Mouse (Mus musculus) lung, embryonic 15.5 days (tissue): ENCODE data around the gene Dmac2. TPM values are rescaled to one million over a fixed set of nuclear protein-coding genes. Genes with fewer than 3 reads are reported as not detected.

Source experiments
- ATAC-seq: fragments of 200-750 bp; cut with Nextera tagmentation; 2 replicates; pipeline ENCODE4 v1.8.0; 2017; ENCODE audit warnings: moderate number of reproducible peaks, borderline replicate concordance; ENCODE audit not compliant: low FRiP score, low TSS enrichment; ENCODE audit errors: extremely low read depth
- H3K27ac ChIP-seq: fragments of 300-500 bp; sonication (generic); 2 replicates; pipeline ENCODE4 v1.5.1; 2015; ENCODE audit warnings: moderate library complexity, mild to moderate bottlenecking, inconsistent platforms
- H3K27me3 ChIP-seq: fragments of 300-500 bp; sonication (generic); 2 replicates; pipeline ENCODE4 v1.6.1; 2015; ENCODE audit warnings: inconsistent platforms
- H3K36me3 ChIP-seq: fragments of 300-500 bp; sonication (generic); 2 replicates; pipeline ENCODE4 v1.6.1; 2015; ENCODE audit warnings: inconsistent platforms
- H3K4me1 ChIP-seq: fragments of 300-500 bp; sonication (generic); 2 replicates; pipeline ENCODE4 v1.6.1; 2015; ENCODE audit warnings: inconsistent platforms
- H3K4me2 ChIP-seq: fragments of 300-500 bp; sonication (generic); 2 replicates; pipeline ENCODE4 v1.6.1; 2015; ENCODE audit warnings: inconsistent platforms, mild to moderate bottlenecking, moderate library complexity
- H3K4me3 ChIP-seq: fragments of 300-500 bp; sonication (generic); 2 replicates; pipeline ENCODE4 v1.5.1; 2015; ENCODE audit warnings: mild to moderate bottlenecking, inconsistent platforms
- H3K9ac ChIP-seq: fragments of 300-500 bp; sonication (generic); 2 replicates; pipeline ENCODE4 v1.6.1; 2015; ENCODE audit warnings: inconsistent platforms
- H3K9me3 ChIP-seq: fragments of 300-500 bp; sonication (generic); 2 replicates; pipeline ENCODE4 v1.6.1; 2016; ENCODE audit warnings: inconsistent platforms
- WGBS: fragments of 180-500 bp; shearing (Covaris S2); methylation state at CpG from one replicate; pipeline ENCODE4 v1.1.7; 2015; 5-methylcytosine and 5-hydroxymethylcytosine counted together
- polyA plus RNA-seq: library from polyadenylated mRNA; unstranded; fragments of >200 nt; fragmentation: Nextera tagmentation; extraction: Ambion mirVana; gene quantifications from 2 replicates; pipeline ENCODE4 v1.2.1, GENCODE M21; 2015

Dmac2 gene
- polyA plus RNA-seq, 1 experiment from 2014 or later = 34.6 TPM

DNA sequence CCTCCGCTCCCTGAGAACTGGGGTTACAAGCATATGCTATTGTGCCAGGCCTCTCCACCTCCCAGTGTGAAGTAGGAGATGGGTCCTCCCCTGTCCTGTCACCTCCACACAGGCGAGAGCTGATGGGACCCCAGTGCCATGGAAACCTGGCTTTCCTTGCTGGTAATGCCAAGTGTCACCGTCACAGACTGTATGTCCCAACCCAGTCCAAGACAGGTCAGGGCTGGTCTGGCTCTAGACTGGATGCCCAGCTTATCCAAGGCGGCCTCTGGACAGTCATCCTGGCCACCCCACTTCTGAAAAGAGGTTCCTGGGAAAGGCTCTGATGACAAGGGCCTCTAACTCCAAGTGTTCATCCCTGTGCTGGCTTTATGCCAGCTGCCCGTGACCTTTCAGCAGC, 17.9 kb downstream of the Dmac2 start:
- peaks cover 3% of the 10 kb centered on the region; the same call in 1 of the 2 replicates for H3K36me3 ChIP-seq
- no peak for ATAC-seq
- H3K9me3 ChIP-seq = no peaks in the 10 kb centered on the region
- no peak overlapping the region for H3K4me3 ChIP-seq
- no peak overlapping the region for H3K4me2 ChIP-seq
- 81% methylated on average over 5 of the region's 5 CpGs for WGBS
- H3K4me1 ChIP-seq = no peaks in the 10 kb centered on the region
- no peaks in the 10 kb centered on the region for H3K27me3 ChIP-seq
- H3K9ac ChIP-seq = no peak overlapping the region
- no peak overlapping the region for H3K27ac ChIP-seq

DNA sequence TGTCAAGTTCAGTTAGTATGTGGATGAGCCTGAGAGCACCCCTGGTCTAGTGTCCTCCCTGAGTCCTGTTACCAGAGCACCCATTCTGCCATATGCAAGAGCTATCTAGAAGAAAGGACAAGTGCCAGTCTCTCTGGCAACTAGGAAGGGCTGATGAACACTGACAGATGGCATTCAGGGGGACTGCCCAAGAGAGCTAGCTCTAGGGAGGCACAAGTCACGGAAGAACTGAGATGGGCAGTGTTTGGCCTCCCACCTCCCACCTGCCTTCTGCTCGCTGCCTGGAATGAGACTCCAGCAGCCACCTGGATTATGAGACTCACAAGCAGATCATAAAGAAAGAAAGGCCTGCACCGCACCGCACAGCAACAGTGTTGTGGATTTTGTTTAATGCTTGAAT, 20.5 kb downstream of the Dmac2 start:
- H3K9ac ChIP-seq = no peak overlapping the region
- H3K4me3 ChIP-seq = no peak overlapping the region
- ATAC-seq = no peak
- no peak overlapping the region for H3K4me2 ChIP-seq
- H3K4me1 ChIP-seq = no peaks in the 10 kb centered on the region
- no peak overlapping the region for H3K27ac ChIP-seq
- WGBS = 87% methylated on average over 4 of the region's 4 CpGs
- no peaks in the 10 kb centered on the region for H3K9me3 ChIP-seq
- no peaks in the 10 kb centered on the region for H3K27me3 ChIP-seq
- H3K36me3 ChIP-seq = no peaks in the 10 kb centered on the region

DNA sequence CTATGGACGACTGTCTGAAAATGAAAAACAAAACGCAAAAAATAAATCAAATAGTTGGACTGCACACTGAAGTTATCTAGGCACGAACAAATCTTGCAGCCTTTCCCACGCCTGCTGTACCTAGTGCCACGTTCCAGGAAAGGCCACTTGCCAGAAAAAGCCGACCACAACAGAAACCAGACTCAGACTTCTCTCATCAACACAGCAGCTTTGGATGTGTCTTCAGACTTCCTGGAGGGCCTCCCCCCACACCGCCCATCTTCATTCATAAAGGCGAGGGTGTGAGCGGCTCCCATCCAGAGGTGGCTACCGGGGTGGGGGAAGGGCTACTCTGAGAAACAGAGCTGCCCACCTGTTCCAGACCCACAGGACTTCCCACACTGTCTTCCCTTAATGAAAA, 24.9 kb downstream of the Dmac2 start:
- Histone ChIP-seq H3K27me3 (no peaks in the 10 kb centered on the region), H3K4me3 (no peak overlapping the region), H3K9me3 (no peaks in the 10 kb centered on the region), H3K4me2 (no peak overlapping the region), H3K9ac (no peak overlapping the region), H3K27ac (no peak overlapping the region), H3K36me3 (no peaks in the 10 kb centered on the region), H3K4me1 (no peaks in the 10 kb centered on the region)
- WGBS = 66% methylated on average over 10 of the region's 10 CpGs
- ATAC-seq = no peak

GRCm38 (mm10) chr7:25644631-25645030, 25.4 kb downstream of the Dmac2 start:
- H3K4me2 ChIP-seq = no peak overlapping the region
- no peaks in the 10 kb centered on the region for H3K27me3 ChIP-seq
- H3K4me3 ChIP-seq = no peak overlapping the region
- H3K9me3 ChIP-seq = no peaks in the 10 kb centered on the region
- no peak overlapping the region for H3K27ac ChIP-seq
- WGBS = 70% methylated on average over 4 of the region's 4 CpGs
- H3K9ac ChIP-seq = no peak overlapping the region
- no peaks in the 10 kb centered on the region for H3K4me1 ChIP-seq
- ATAC-seq = no peak
- no peaks in the 10 kb centered on the region for H3K36me3 ChIP-seq

GRCm38 (mm10) chr7:25645074-25645473, 25.9 kb downstream of the Dmac2 start:
- Histone ChIP-seq H3K9ac (no peak overlapping the region), H3K4me2 (no peak overlapping the region), H3K36me3 (no peaks in the 10 kb centered on the region), H3K9me3 (no peaks in the 10 kb centered on the region), H3K27me3 (no peaks in the 10 kb centered on the region), H3K27ac (no peak overlapping the region), H3K4me1 (no peaks in the 10 kb centered on the region), H3K4me3 (no peak overlapping the region)
- 65% methylated on average over 14 of the region's 14 CpGs for WGBS
- no peak for ATAC-seq

DNA sequence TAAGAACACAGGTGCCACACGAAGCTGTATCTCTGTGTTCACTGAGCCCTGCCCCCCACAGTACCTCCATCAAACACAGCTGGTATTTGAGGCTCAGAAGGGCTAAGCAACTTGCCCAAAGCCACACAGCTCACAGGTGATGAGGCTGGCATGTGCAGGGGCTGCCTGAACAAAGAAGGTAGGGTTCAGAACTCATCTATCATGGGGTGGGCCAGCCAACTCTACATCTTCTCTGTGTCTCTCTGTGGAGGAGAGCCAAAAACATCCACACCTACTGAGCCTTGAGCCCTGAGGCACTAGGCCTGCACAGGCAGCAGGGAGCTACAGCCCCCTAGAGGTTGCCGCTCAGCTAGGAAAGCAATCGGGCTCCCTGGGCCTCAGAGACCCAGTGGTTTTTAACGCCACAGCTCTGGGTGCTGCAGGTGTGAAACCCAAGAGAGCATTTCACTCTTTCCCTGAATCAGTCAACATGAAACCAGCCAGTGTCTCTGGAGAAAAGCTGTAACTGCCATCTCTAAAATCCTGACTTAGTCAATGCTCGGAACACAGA, 28.4 kb downstream of the Dmac2 start:
- H3K4me3 ChIP-seq = no peak overlapping the region
- WGBS = 53% methylated on average over 5 of the region's 5 CpGs
- H3K4me2 ChIP-seq = no peak overlapping the region
- no peak overlapping the region for H3K9ac ChIP-seq
- H3K9me3 ChIP-seq = no peaks in the 10 kb centered on the region
- no peaks in the 10 kb centered on the region for H3K4me1 ChIP-seq
- H3K27ac ChIP-seq = no peak overlapping the region
- no peaks in the 10 kb centered on the region for H3K36me3 ChIP-seq
- ATAC-seq = no peak; the same call in 1 of the 2 replicates
- no peaks in the 10 kb centered on the region for H3K27me3 ChIP-seq

DNA sequence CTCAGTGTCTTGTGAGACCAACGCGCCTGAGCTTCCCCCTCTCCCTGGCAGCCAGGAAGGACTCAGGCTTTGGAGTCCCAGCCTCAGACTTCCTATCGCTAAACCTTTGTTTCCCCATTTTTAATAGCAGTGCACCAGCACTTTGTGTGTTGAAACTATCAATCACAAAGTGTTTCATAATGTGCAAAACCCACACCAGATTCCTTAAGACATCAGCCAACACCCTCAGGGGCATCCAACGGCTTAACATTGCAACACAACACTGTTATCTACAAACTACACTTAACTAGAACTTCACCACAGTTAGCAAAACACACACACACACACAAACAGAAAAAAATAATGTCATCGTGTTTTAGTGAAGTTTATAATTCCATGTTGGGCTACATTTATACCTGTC, 30.6 kb downstream of the Dmac2 start:
- no peak for ATAC-seq
- Histone ChIP-seq H3K9ac (no peak overlapping the region), H3K4me2 (no peak overlapping the region), H3K9me3 (no peaks in the 10 kb centered on the region), H3K4me3 (no peak overlapping the region), H3K27me3 (no peaks in the 10 kb centered on the region), H3K27ac (no peak overlapping the region), H3K36me3 (no peaks in the 10 kb centered on the region), H3K4me1 (no peaks in the 10 kb centered on the region)
- 57% methylated on average over 5 of the region's 5 CpGs for WGBS

DNA sequence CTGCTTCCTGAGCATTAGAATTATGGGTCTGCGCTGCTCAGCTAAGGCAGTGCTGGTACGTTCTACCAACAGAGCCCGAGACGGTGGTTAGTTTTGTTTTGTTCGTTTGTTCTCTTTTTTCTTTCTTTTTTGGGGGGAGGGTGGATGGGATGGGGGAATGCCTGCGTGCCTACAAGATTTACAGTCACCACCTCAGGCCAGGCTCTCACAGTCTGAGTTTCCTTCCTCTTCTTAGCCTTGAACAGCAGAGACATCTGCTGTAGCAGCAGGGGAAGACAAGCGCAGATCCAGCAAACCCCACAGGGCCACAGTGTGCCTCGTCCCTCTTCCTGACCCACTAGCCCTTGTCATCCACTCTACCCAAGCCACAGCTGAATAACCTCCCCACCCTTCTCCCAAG, 32.1 kb downstream of the Dmac2 start:
- no peaks in the 10 kb centered on the region for H3K4me1 ChIP-seq
- H3K27ac ChIP-seq = no peak overlapping the region
- no peaks in the 10 kb centered on the region for H3K36me3 ChIP-seq
- H3K27me3 ChIP-seq = no peaks in the 10 kb centered on the region
- WGBS = 88% methylated on average over 8 of the region's 8 CpGs
- H3K9me3 ChIP-seq = no peaks in the 10 kb centered on the region
- no peak overlapping the region for H3K4me2 ChIP-seq
- no peak overlapping the region for H3K9ac ChIP-seq
- ATAC-seq = no peak
- H3K4me3 ChIP-seq = no peak overlapping the region

- WGBS = 57% methylated on average over 12 of the region's 12 CpGs
- no peaks in the 10 kb centered on the region for H3K27me3 ChIP-seq
- no peak overlapping the region for H3K4me3 ChIP-seq
- peaks cover 4% of the 10 kb centered on the region for H3K4me1 ChIP-seq
- H3K9ac ChIP-seq = no peak overlapping the region
- H3K4me2 ChIP-seq = no peak overlapping the region
- no peaks in the 10 kb centered on the region for H3K9me3 ChIP-seq
- no peak for ATAC-seq
- no peaks in the 10 kb centered on the region for H3K36me3 ChIP-seq
- H3K27ac ChIP-seq = no peak overlapping the region
Observed at GRCm38 (mm10) chr7:25652244-25652759, 33.1 kb downstream of the Dmac2 start.

GRCm38 (mm10) chr7:25655601-25656428, 36.6 kb downstream of the Dmac2 start:
- H3K4me3 ChIP-seq = no peak overlapping the region
- H3K27ac ChIP-seq = no peak overlapping the region
- no peaks in the 10 kb centered on the region for H3K9me3 ChIP-seq
- no peaks in the 10 kb centered on the region for H3K27me3 ChIP-seq
- 75% methylated on average over 11 of the region's 11 CpGs for WGBS
- no peaks in the 10 kb centered on the region for H3K36me3 ChIP-seq
- no peak overlapping the region for H3K9ac ChIP-seq
- H3K4me1 ChIP-seq = peaks cover 23% of the 10 kb centered on the region
- ATAC-seq = no peak
- no peak overlapping the region for H3K4me2 ChIP-seq

DNA sequence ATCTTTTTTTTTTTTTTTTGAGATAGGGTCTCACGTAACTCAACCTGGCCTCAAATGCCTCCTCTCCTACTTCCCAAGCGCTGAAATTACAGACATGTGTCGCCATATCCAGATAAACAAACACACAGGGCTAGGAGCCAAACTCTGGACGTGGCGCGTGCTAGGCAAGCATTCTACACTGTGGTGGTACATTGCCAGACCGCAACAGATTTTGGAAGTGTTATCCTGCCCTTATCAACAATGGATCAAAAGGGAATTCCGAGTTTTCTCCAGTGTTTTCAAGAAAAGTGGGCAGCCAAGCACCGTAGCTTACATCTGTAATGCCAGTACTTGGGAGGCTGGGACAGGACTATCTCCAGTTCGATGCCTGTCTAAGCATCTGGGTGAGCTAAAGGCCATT, 38.6 kb downstream of the Dmac2 start:
- Histone ChIP-seq H3K4me3 (peak overlapping the region; percentile 79), H3K27me3 (no peaks in the 10 kb centered on the region), H3K27ac (no peak overlapping the region), H3K9me3 (no peaks in the 10 kb centered on the region), H3K9ac (peak overlapping the region; percentile 74), H3K4me1 (peaks cover 23% of the 10 kb centered on the region), H3K4me2 (peak overlapping the region; percentile 77), H3K36me3 (no peaks in the 10 kb centered on the region)
- ATAC-seq = no peak
- 20% methylated on average over 10 of the region's 10 CpGs for WGBS

- H3K9ac ChIP-seq = peak within 1 kb of the TSS; percentile 74
- H3K36me3 ChIP-seq = peaks cover 6% of the 10 kb centered on the region; the same call in 1 of the 2 replicates
- H3K27me3 ChIP-seq = no peaks in the 10 kb centered on the region
- WGBS = under 1% methylated on average over 50 of the region's 50 CpGs
- peaks cover 23% of the 10 kb centered on the region for H3K4me1 ChIP-seq
- H3K27ac ChIP-seq = peak within 1 kb of the TSS; percentile 65
- peak within 1 kb of the TSS; percentile 79 for H3K4me3 ChIP-seq
- no peaks in the 10 kb centered on the region for H3K9me3 ChIP-seq
- H3K4me2 ChIP-seq = peak within 1 kb of the TSS; percentile 77
- peak; percentile 98 for ATAC-seq
Observed at GRCm38 (mm10) chr7:25658657-25659472, 39.7 kb downstream of the Dmac2 start, which contains the start of the genes Bckdha and Exosc5. Bckdha (minus strand) TSS chr7:25658981. Exosc5 (plus strand) TSS chr7:25659164.
